Mouse (Mus musculus): ENCODE data around the gene Gm8909.
"Not testable (repeated sequence)": the region's sequence is repeated elsewhere in the genome, so short reads cannot be mapped to it uniquely, and the experiment has no call there.

DNA sequence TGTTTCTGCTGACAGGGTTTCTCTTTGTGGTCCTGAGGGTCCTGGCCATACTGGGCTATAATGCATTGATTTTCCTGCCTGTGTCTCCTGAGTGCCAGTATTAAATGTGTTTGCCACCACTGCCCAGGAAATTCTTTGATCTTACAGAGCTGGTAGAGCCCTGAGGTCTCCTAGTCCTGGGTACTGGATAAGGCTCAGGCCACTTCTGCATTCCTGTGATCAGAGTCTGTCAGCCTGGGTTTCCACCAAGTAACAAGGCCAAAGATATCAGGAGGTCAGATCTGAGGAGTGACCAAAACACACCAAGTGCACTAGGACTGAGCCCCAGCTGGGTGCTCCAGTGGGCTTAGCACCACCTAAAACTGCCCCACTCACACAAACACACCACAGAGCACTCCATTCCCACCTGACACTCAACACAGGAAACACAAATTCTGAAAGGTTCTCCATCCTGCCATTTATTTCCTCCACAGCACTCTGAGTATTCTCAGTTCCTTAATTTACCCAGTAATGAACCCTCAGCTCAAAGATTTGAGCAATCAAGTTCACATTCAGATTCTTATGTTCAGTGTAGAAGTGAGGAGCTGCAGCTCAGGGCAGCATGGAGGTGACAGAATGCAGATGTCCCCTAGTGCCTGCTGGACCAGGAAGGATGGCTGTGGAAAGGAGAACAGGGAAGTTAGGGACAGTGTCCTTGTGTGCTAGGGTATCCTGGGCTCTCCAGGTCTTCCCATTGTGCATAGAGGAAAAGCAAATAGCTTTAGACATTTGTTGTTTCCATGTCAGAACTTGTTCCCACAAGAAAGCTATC is 32.7 kb downstream of the Gm8909 start:
- not testable (repeated sequence) for TF ChIP-seq CTCF (IDR thresholded peaks at IDR 0.05; ENCODE audit: control insufficient read depth, insufficient read depth, low read length); POLR2A (IDR thresholded peaks at IDR 0.05; ENCODE audit: borderline replicate concordance, control insufficient read depth, low read depth, low read length)

Measured in bone marrow, adult 2 months (tissue).